Mouse (Mus musculus): ENCODE data around the gene Kdm5b. TPM values are rescaled to one million over a fixed set of nuclear protein-coding genes. Genes with fewer than 3 reads are reported as not detected.

Kdm5b gene
- polyA plus RNA-seq, 1 experiment from 2014 or later = 69.6 TPM

DNA sequence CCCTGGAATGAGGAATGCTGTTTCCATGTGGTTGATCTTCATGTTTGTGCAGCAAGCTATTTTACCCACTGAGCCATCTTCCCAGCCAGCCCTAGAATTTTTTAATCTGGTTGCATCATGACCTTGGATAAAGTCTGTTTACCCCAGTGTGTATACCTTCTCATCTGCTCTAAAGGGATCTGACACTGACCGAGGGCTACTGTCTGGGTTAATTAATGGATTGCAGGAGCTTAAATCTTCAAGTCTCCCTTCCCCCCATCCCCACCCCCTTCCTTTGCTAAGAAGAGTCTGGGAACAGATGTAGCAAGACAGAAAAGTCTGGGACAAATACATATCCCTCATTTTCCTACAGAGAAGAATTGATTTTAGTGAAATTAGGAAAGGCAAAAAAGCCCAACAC lies 7.5 kb downstream of the Kdm5b start:
- Histone ChIP-seq H3K9ac (no peak overlapping the region), H3K4me2 (no peak overlapping the region), H3K9me3 (no peaks in the 10 kb centered on the region), H3K4me3 (no peak overlapping the region), H3K27me3 (no peaks in the 10 kb centered on the region), H3K4me1 (replicated peaks) (peaks cover 23% of the 10 kb centered on the region), H3K36me3 (no peaks in the 10 kb centered on the region), H3K27ac (replicated peaks) (no peak overlapping the region)
- ATAC-seq (ENCODE audit: low FRiP score, low read depth) = no peak
- 33% methylated on average over 1 of the region's 1 CpGs for WGBS

- H3K36me3 ChIP-seq = no peaks in the 10 kb centered on the region
- H3K9ac ChIP-seq = no peak overlapping the region
- no peak overlapping the region for H3K27ac ChIP-seq (replicated peaks)
- peaks cover 13% of the 10 kb centered on the region for H3K4me1 ChIP-seq (replicated peaks)
- no peaks in the 10 kb centered on the region for H3K9me3 ChIP-seq
- H3K4me2 ChIP-seq = no peak overlapping the region
- no peaks in the 10 kb centered on the region for H3K27me3 ChIP-seq
- no peak for ATAC-seq (ENCODE audit: low FRiP score, low read depth)
- WGBS = 96% methylated on average over 9 of the region's 9 CpGs
- H3K4me3 ChIP-seq = no peak overlapping the region
These were observed 10.2 kb downstream of the Kdm5b start for GRCm38 (mm10) chr1:134570171-134570570.

GRCm38 (mm10) chr1:134570631-134571030 lies 10.7 kb downstream of the Kdm5b start:
- Histone ChIP-seq H3K27me3 (no peaks in the 10 kb centered on the region), H3K27ac (replicated peaks) (no peak overlapping the region)
- no peak for ATAC-seq (ENCODE audit: low FRiP score, low read depth)

DNA sequence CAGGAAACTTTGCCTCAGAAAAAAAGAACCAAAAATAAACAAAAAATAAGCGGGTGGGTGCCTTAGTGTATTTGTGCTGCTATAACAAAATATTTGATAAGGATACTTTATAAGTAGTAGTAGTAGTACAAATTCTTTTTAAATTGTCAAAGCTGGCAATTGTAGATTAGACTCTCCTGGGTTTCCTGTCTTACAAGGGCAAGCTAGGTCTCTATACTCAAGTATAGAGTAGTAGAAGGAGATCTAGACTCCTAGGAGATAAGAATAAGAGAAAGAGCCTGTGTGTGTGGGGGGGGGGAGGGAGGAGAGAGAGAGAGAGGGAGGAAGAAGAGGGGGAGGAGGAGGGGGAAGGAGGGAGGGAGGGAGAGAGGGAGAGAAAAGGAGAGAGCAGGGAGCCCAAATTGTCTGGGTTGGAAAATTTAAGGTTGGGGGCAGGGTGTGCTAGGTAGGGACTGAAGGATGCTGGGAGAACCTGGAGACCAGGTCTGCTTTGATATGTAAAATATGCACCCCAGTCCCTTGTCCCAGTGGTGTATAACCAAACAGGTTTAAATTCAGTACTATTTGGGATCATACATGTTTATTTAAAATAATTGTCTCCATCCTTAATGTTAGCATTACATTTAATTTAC lies 13.4 kb downstream of the Kdm5b start:
- Histone ChIP-seq H3K9ac (no peak overlapping the region), H3K4me3 (no peak overlapping the region), H3K27ac (replicated peaks) (no peak overlapping the region), H3K4me1 (replicated peaks) (peaks cover 12% of the 10 kb centered on the region), H3K27me3 (no peaks in the 10 kb centered on the region), H3K4me2 (no peak overlapping the region), H3K36me3 (no peaks in the 10 kb centered on the region), H3K9me3 (no peaks in the 10 kb centered on the region)
- no peak for ATAC-seq (ENCODE audit: low FRiP score, low read depth)
- WGBS = 71% methylated on average over 1 of the region's 1 CpGs

More at GRCm38 (mm10) chr1:134570631-134571030, 10.7 kb downstream of the Kdm5b start:
- 41% methylated on average over 3 of the region's 3 CpGs for WGBS
- Histone ChIP-seq H3K4me2 (no peak overlapping the region), H3K4me3 (no peak overlapping the region), H3K9ac (no peak overlapping the region), H3K4me1 (replicated peaks) (peaks cover 11% of the 10 kb centered on the region), H3K36me3 (no peaks in the 10 kb centered on the region), H3K9me3 (no peaks in the 10 kb centered on the region)

GRCm38 (mm10) chr1:134573932-134574315 lies 14.0 kb downstream of the Kdm5b start:
- no peak overlapping the region for H3K27ac ChIP-seq (replicated peaks)
- no peaks in the 10 kb centered on the region for H3K27me3 ChIP-seq
- H3K9me3 ChIP-seq = no peaks in the 10 kb centered on the region
- no peak for ATAC-seq (ENCODE audit: low FRiP score, low read depth)
- no peaks in the 10 kb centered on the region for H3K36me3 ChIP-seq
- WGBS = 77% methylated on average over 5 of the region's 5 CpGs
- no peak overlapping the region for H3K9ac ChIP-seq
- no peak overlapping the region for H3K4me3 ChIP-seq
- peaks cover 12% of the 10 kb centered on the region for H3K4me1 ChIP-seq (replicated peaks)
- H3K4me2 ChIP-seq = no peak overlapping the region

DNA sequence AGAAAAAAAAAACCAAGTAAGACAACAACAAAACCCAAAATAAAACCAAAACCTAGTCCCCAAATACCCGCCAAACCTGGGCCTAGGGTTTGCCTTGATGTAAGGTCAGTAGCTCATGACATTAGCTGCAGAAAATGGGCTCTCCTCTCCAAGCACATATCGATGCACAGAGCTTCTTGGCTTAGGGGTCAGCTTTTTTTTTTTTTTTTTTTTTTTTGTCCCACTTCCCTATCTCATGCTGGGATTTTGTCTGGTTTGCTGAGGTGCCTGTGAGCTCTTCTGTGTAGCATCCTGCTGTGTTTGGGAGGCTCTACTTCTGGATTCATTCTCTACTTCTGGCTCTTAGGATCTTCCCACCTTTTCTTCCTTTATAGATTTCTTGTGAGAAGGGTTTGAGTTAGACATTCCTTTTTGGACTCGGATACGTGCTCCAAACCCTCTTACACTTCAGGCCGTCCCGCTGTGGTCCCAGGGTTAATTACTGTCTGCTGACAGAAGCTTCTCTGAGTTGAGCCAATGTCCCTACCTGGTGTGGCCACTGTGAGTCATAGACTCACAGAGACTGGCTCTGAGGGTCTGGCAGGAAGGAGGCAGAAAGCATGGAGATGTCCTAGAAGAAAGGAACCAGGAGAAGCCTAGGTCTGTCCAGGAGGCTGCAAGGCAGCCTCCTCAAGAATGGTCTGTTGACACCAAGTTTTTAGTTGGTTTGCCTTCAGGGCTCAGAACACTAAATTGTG lies 17.6 kb downstream of the Kdm5b start:
- H3K9ac ChIP-seq = no peak overlapping the region
- H3K4me2 ChIP-seq = no peak overlapping the region
- H3K4me3 ChIP-seq = no peak overlapping the region
- no peak overlapping the region for H3K27ac ChIP-seq (replicated peaks)
- H3K36me3 ChIP-seq = no peaks in the 10 kb centered on the region
- H3K27me3 ChIP-seq = no peaks in the 10 kb centered on the region
- WGBS = 78% methylated on average over 6 of the region's 6 CpGs
- no peak for ATAC-seq (ENCODE audit: low FRiP score, low read depth)
- H3K9me3 ChIP-seq = no peaks in the 10 kb centered on the region
- peaks cover 11% of the 10 kb centered on the region for H3K4me1 ChIP-seq (replicated peaks)

DNA sequence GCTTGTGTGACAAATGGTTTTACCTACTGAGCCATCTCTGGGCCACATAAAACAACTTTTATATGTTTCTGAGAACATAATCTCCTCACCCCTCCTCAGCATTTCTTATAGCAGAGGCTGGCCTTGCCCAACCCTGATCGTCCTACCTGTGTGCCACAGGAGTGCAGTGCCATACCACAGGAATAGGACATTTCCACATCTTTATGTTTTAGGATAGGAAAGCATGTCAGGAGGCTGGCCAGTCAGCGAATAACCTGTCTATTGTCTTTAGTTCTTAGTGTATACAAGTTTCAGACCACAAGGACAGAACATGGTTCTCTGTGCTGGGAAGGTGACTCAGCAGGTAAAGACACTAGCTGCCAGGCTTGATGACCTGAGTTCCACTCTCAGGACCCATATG lies 20.8 kb downstream of the Kdm5b start:
- ATAC-seq (ENCODE audit: low FRiP score, low read depth) = no peak
- H3K4me3 ChIP-seq = no peak overlapping the region
- WGBS = 90% methylated on average over 2 of the region's 2 CpGs
- no peaks in the 10 kb centered on the region for H3K9me3 ChIP-seq
- H3K4me2 ChIP-seq = no peak overlapping the region
- H3K27me3 ChIP-seq = no peaks in the 10 kb centered on the region
- H3K36me3 ChIP-seq = 0 out of 2 replicates have a peak, but pooled peaks cover 2% of the 10 kb centered on the region
- no peak overlapping the region for H3K27ac ChIP-seq (replicated peaks)
- H3K9ac ChIP-seq = no peak overlapping the region
- H3K4me1 ChIP-seq (replicated peaks) = peaks cover 11% of the 10 kb centered on the region

DNA sequence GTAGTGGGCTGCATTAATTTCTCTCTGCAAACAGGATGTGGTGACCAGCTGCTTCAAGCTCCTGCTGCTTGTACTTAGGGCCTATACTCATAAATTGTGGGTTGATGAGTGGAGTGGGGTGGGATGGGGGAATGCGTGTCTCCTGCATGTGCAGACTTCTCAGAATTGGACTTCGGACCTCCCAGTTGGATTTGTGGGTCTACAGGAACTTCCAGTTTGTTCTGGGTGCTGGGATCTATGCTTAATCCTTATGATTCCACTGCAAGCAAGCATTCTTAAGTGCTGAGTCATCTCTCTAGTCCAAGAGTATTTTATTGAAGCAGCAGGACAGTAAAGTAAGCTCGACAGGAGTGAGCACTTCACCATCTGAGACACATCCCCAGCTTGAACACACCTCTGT lies 23.6 kb downstream of the Kdm5b start:
- Histone ChIP-seq H3K27ac (replicated peaks) (no peak overlapping the region), H3K36me3 (peaks cover 21% of the 10 kb centered on the region), H3K4me2 (no peak overlapping the region), H3K4me3 (no peak overlapping the region), H3K27me3 (no peaks in the 10 kb centered on the region), H3K9ac (no peak overlapping the region), H3K9me3 (no peaks in the 10 kb centered on the region), H3K4me1 (replicated peaks) (0 out of 2 replicates have a peak, but pooled peaks cover 3% of the 10 kb centered on the region)
- ATAC-seq (ENCODE audit: low FRiP score, low read depth) = no peak
- WGBS = 83% methylated on average over 3 of the region's 3 CpGs

DNA sequence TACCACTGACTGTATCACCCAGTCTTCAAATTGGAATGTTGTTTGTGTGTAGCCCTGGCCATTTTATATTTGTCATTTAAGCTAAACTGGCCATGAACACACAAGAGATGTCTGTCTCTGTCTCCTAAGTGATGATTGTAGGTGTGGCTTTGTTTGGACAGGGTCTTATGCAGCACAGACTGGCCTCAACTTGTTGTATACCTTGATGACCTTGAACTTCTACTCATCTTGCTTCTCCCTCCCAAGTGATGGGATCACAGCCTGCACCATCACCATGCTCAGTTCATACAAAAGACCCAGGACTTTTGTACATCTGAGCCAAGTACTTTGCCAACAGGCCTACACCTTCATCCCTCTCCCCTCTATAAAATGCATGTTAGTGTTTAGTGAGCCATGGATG lies 29.7 kb downstream of the Kdm5b start:
- ATAC-seq (ENCODE audit: low FRiP score, low read depth) = no peak
- H3K9me3 ChIP-seq = no peaks in the 10 kb centered on the region

GRCm38 (mm10) chr1:134591773-134592172 lies 31.8 kb downstream of the Kdm5b start:
- no peak overlapping the region for H3K4me3 ChIP-seq
- H3K9me3 ChIP-seq = no peaks in the 10 kb centered on the region
- H3K27me3 ChIP-seq = no peaks in the 10 kb centered on the region
- no peaks in the 10 kb centered on the region for H3K4me1 ChIP-seq (replicated peaks)
- ATAC-seq (ENCODE audit: low FRiP score, low read depth) = no peak
- H3K9ac ChIP-seq = no peak overlapping the region
- H3K27ac ChIP-seq (replicated peaks) = no peak overlapping the region
- H3K4me2 ChIP-seq = no peak overlapping the region
- H3K36me3 ChIP-seq = peaks cover 56% of the 10 kb centered on the region
- 88% methylated on average over 2 of the region's 2 CpGs for WGBS

More for the DNA sequence above, 29.7 kb downstream of the Kdm5b start:
- Histone ChIP-seq H3K27me3 (no peaks in the 10 kb centered on the region), H3K36me3 (peaks cover 48% of the 10 kb centered on the region), H3K27ac (replicated peaks) (no peak overlapping the region), H3K4me3 (no peak overlapping the region), H3K4me2 (no peak overlapping the region), H3K9ac (no peak overlapping the region), H3K4me1 (replicated peaks) (no peaks in the 10 kb centered on the region)

DNA sequence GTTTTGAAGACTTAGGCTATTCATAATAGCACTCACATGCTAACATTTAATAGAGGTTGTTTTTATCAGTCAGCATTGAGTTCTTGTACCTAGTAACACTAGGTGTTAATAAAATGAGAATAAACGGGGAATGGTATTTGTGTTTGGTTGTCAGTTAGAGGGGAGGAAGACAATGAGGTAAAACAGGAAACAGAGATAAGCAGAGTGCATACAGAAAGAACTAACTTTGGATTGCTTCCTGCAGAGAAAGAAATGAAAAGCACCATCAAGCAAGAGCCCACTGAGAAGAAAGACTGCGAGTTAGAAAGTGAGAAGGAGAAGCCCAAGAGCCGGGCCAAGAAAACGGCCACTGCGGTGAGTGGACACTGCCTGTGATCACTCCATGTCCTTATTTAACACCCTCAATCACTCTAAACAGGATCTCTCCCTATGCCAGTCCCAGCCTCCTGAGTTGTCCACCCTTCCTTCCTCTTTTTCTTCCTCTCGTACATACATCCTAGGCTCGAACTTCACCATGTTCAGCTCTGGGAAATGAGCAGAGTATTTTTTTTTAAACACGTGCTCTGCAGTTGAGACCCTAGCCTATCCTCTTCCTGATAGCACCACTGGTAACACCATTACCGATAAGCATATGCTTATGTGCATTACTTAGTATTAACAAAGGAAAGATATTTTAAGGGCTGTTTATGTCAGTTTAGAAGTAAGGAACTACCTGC lies 37.5 kb downstream of the Kdm5b start:
- H3K27ac ChIP-seq (replicated peaks) = no peak overlapping the region
- no peaks in the 10 kb centered on the region for H3K27me3 ChIP-seq
- H3K4me3 ChIP-seq = no peak overlapping the region
- H3K9ac ChIP-seq = no peak overlapping the region
- H3K4me1 ChIP-seq (replicated peaks) = no peaks in the 10 kb centered on the region
- peaks cover 81% of the 10 kb centered on the region for H3K36me3 ChIP-seq
- no peaks in the 10 kb centered on the region for H3K9me3 ChIP-seq
- no peak for ATAC-seq (ENCODE audit: low FRiP score, low read depth)
- 91% methylated on average over 9 of the region's 9 CpGs for WGBS
- no peak overlapping the region for H3K4me2 ChIP-seq

DNA sequence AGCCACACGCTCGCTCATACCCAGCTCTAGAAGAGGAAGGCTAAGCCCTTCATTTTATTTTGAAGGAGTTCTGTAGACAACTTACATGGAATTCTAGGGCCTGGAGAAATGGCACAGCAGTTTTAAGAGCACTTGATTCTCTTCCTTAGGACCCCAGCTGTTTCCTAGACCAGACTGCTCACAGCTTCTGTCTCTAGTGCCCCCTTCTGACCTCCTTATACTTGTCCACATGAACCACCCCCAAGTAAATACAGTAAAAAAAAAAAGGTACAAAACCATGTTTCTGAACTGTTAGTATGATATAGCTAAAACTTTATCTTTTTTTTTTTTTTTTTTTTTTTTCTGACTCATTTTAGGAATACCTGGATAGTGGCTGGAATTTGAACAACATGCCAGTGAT lies 44.1 kb downstream of the Kdm5b start:
- H3K9ac ChIP-seq = no peak overlapping the region
- ATAC-seq (ENCODE audit: low FRiP score, low read depth) = no peak

More for the DNA sequence above, 44.1 kb downstream of the Kdm5b start:
- H3K9me3 ChIP-seq = no peaks in the 10 kb centered on the region
- H3K27ac ChIP-seq (replicated peaks) = no peak overlapping the region
- H3K4me3 ChIP-seq = no peak overlapping the region
- no peaks in the 10 kb centered on the region for H3K4me1 ChIP-seq (replicated peaks)
- H3K27me3 ChIP-seq = no peaks in the 10 kb centered on the region
- 93% methylated on average over 2 of the region's 2 CpGs for WGBS
- no peak overlapping the region for H3K4me2 ChIP-seq
- peaks cover 82% of the 10 kb centered on the region for H3K36me3 ChIP-seq
